Mouse (Mus musculus) cerebellum, postnatal 14 days (tissue): Measurements from ENCODE around the gene Snph.

Experiments
- DNase-seq, 2 experiments: peaks; one replicate each; pipeline ENCODE4 v3.0.0; 2021; ENCODE audit warnings: mixed read lengths in 2 of 2

The Snph gene

DNA sequence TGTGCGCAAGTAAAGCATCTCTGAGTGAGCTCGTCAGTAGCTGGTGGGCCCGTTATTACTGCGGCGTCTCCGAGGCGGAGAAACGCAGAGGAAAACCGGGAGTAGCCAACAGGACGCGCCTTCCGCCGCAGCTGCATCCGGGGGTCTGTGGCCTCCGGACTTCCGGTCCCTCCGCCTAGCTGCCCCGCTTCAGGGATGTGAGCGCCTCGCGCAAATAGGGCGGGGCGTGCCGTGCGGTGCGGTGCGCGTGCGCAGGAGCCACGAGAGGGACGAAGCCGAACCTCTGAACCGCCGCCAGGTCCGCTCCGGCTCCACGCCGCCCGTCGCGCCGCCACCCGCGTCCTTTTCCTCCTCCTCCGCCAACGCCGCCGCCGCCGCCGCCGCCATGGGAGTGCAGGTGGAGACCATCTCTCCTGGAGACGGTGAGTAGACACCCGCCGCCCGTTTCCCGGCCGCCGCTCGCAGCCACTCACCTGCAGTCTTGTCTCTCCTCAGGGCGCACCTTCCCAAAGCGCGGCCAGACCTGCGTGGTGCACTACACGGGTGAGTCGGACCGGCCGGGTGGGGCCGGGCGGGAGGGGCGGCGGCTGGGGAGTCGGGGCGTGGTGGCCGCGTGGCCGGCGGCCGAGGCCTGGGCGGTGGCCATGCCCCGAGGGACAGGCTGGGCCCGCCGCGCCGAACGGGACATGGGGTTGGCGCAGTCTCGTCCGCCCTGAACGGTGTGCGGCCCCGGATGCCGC lies 89.9 kb downstream of the Snph start, which contains the start of gene Fkbp1a:
Gene Fkbp1a (plus strand): TSS at position 161 of the 740 bp plus-strand sequence.
- DNase-seq = peak; percentile 99
